Comparison of ENCODE assay signal across 8 mouse cellular contexts in the genomic region with DNA sequence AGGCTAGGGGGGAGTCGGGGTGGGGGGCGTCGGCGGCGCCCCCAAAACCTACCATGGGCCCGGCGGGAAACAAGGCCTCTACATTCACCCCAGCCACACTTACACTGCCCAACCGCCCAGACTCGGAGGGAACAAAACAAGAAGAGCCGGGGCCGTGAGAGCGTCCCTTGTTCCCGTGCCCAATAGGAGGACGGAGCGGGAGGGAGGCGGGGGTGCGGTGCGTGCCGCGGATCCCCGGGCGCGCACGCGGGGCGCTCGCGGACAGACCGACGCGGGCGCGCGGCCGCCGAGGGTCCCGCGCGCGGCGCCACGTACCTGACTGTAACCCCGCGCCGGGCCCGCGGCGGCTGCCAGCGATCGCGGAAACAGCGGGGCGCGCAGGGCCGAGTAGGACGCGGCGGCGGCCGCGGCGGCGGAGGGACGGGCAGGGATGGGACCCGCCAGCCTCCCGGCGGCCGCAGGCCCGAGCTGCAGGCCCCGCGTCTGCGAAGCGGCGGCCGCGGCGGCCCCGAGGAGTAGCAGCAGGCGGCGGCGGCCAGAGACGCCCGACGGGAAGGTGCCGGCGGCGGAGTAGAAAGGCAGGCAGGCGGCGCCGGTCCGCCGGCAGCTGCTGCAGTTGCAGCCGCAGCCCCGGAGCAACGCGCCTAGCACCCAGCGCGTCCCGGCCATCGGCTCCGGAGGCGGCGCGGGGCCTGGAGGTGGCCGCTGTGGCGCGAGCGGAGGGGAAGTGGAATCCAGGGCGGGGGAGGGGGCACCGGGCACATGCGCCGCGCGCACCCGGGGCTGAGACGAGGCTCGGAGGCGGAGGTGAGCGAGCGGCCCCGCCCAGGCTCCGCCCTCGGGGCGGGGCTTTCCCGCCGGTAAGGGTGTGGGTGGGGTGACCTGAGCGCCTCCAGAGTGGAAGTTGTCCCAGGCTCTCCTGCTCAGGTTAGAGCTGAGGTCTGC. TPM values are rescaled to one million over a fixed set of nuclear protein-coding genes. Genes with fewer than 3 reads are reported as not detected.
DNase-seq lines count a peak whose midpoint lies in the region; ATAC-seq and TF ChIP-seq lines count a peak whose summit lies in the region.

Gene Grsf1 (minus strand): TSS at position 729 of the 945 bp plus-strand sequence.

- H3K27ac ChIP-seq in ES-Bruce4 (ENCODE audit: insufficient read depth, low read length): no peak within 1 kb of the TSS
- H3K27ac ChIP-seq in forebrain, embryonic 14.5 days (ENCODE audit: low read depth, low read length): peak within 1 kb of the TSS; percentile 98

- H3K4me1 ChIP-seq in ES-Bruce4 (ENCODE audit: control insufficient read depth, insufficient read depth, low read length): peaks cover 3% of the 10 kb centered on the region
- peaks cover 10% of the 10 kb centered on the region for H3K4me1 ChIP-seq in forebrain, embryonic 14.5 days (ENCODE audit: control insufficient read depth, insufficient read depth, low read length)
- H3K4me1 ChIP-seq in lung, adult 2 months (ENCODE audit: control insufficient read depth, insufficient read depth, low read length): peaks cover 7% of the 10 kb centered on the region; the same call in 1 of the 2 replicates

- TF ChIP-seq EP300 in ES-Bruce4 (IDR thresholded peaks at IDR 0.05; ENCODE audit: insufficient read depth, low read depth, low read length): no peak

- H3K36me3 ChIP-seq in ES-Bruce4 (ENCODE audit: control insufficient read depth, insufficient read depth, low read length, poor library complexity, severe bottlenecking): peaks cover 11% of the 10 kb centered on the region
- H3K36me3 ChIP-seq in forebrain, embryonic 14.5 days (ENCODE audit: control insufficient read depth, insufficient read depth, low read length): peaks cover 19% of the 10 kb centered on the region; the same call in 1 of the 2 replicates

- DNase-seq in forebrain, embryonic 14.5 days (ENCODE audit: low spot score): peak; percentile 93
- DNase-seq in heart, postnatal 14 days: peak; percentile 93 to 94
- DNase-seq in layer of hippocampus, adult 18-20 months (ENCODE audit: low spot score in 2 of 2): peak; percentile 86 to 91
- peak; percentile 90 for DNase-seq in lung, adult 2 months
- DNase-seq in thymus, adult 18-20 months: peak; percentile 86 to 87

- H3K27me3 ChIP-seq in ES-Bruce4 (ENCODE audit: control insufficient read depth, insufficient read depth, low read length, poor library complexity, severe bottlenecking): no peaks in the 10 kb centered on the region; the same call in 1 of the 2 replicates
- H3K27me3 ChIP-seq in forebrain, embryonic 14.5 days (replicated peaks; ENCODE audit: control insufficient read depth, insufficient read depth, low read length): no peaks in the 10 kb centered on the region

- ATAC-seq in cerebellum, adult (ENCODE audit: insufficient number of reproducible peaks, low FRiP score, low TSS enrichment): peak; percentile 87
- ATAC-seq in forebrain, embryonic 14.5 days: peak; percentile 93
- ATAC-seq in neutrophil, adult 5-6 weeks (ENCODE audit: extremely low read depth, insufficient number of reproducible peaks, low FRiP score, poor library complexity, severe bottlenecking): peak; percentile 85

- H3K9me3 ChIP-seq in ES-Bruce4 (replicated peaks; ENCODE audit: control insufficient read depth, insufficient read depth, low read length, poor library complexity, severe bottlenecking): no peaks in the 10 kb centered on the region
- no peaks in the 10 kb centered on the region for H3K9me3 ChIP-seq in forebrain, embryonic 14.5 days (replicated peaks; ENCODE audit: control insufficient read depth, low read length)

- TF ChIP-seq CTCF in ES-Bruce4 (IDR thresholded peaks at IDR 0.05; ENCODE audit: low read depth, low read length): no peak
- TF ChIP-seq CTCF in lung, adult 2 months (IDR thresholded peaks at IDR 0.05; ENCODE audit: insufficient read depth, low read length): no peak

- peak; percentile 20 for TF ChIP-seq POLR2A in ES-Bruce4 (IDR thresholded peaks at IDR 0.05; ENCODE audit: insufficient read depth, low read length)
- 0 out of 2 replicates have a peak, but pooled peaks have one; percentile 28 for TF ChIP-seq POLR2A in lung, adult 2 months (IDR thresholded peaks at IDR 0.05; ENCODE audit: borderline replicate concordance, extremely low read depth, low read depth, low read length)

- intact Hi-C loops in heart, postnatal 14 days (cut with DNase I): loop anchor here (5.0 kb wide), 1 partner anchor 87 kb away; the partner anchor contains the start of gene Dck

- H3K4me3 ChIP-seq in ES-Bruce4 (ENCODE audit: low read depth, low read length): peak within 1 kb of the TSS; percentile 79
- H3K4me3 ChIP-seq in forebrain, embryonic 14.5 days (ENCODE audit: low read depth, low read length): peak within 1 kb of the TSS; percentile 89
- peak within 1 kb of the TSS; percentile 82 for H3K4me3 ChIP-seq in lung, adult 2 months (replicated peaks; ENCODE audit: extremely low read depth, low read depth, low read length)

- peak within 1 kb of the TSS; percentile 96 for H3K9ac ChIP-seq in ES-Bruce4 (ENCODE audit: low read depth, poor library complexity, severe bottlenecking)
- peak within 1 kb of the TSS; percentile 95 for H3K9ac ChIP-seq in forebrain, embryonic 14.5 days (ENCODE audit: low read length)

- under 1% methylated on average over 100 of the region's 127 CpGs for WGBS in forebrain, embryonic 14.5 days
- under 1% methylated on average over 112 of the region's 127 CpGs for WGBS in lung, adult 2 months

- peak within 1 kb of the TSS; percentile 68 for H3K4me2 ChIP-seq in forebrain, embryonic 14.5 days (ENCODE audit: low read length)

RNA-seq across cellular contexts. Expression of gene Grsf1, which starts in this region (rescaled TPM):
- polyA plus RNA-seq in ES-Bruce4 (2011; ENCODE audit: insufficient read depth, insufficient read length, low read depth, missing spikeins): 125 and 139 TPM in 2 replicates
- polyA plus RNA-seq in forebrain, embryonic 14.5 days (2014; fragmentation: Nextera tagmentation; extraction: Ambion mirVana): 74.5 and 79.5 TPM in 2 replicates
- total RNA-seq in heart, postnatal 14 days (2021): 100 to 1,000 TPM; 187 to 200 TPM
- 10 to 100 TPM; 91.8 to 99.3 TPM for total RNA-seq in layer of hippocampus, adult 18-20 months (2021)
- 20.1 and 23.5 TPM in 2 replicates for polyA plus RNA-seq in lung, adult 2 months (2012; rRNA removed)
- total RNA-seq in neutrophil, adult 5-6 weeks (2017): 49.4 and 70.2 TPM in 2 replicates
